Mouse (Mus musculus): Measurements from ENCODE around the gene Sirt1.

Gene Sirt1

DNA sequence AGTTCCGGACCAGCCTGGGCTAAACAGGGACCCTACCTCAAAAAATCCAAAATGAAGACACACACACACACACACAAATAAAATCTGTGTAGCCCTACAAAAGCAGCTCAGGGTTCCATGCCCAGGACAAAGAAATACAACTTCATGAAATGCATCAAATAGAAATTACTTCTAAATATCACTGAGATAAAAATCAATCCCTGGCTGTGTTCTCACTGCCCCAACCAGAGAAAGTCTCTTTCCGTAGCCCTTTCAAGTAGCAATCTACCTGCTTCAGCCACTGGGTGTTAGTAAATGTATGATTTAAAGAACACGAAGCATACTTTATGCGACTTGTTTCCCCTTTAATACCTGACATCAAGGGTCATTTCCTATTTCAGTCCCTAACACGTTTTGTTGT is 44.2 kb downstream of the Sirt1 start:
- no peak for DNase-seq (ENCODE audit: extremely low read depth, low read depth, low spot score)

DNA sequence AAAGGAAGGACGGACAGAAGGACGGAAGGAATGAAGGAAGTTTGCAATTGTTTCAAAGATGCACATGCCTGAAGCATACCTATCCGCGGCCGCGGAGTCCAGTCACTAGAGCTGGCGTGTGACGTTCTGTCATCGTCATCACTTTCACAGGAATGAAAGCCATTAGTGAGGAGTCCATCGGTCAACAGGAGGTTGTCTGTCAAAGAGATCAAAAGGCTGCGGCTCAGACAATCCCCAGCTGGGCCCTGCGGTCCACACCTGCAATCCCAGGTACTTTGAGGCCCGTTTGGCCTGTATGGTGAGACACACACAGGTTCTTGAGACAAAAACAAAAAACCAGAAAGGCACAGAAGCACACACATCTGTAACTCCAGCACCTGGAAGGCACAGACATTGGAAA is 44.6 kb downstream of the Sirt1 start:
- no peak for DNase-seq (ENCODE audit: extremely low read depth, low read depth, low spot score)

DNA sequence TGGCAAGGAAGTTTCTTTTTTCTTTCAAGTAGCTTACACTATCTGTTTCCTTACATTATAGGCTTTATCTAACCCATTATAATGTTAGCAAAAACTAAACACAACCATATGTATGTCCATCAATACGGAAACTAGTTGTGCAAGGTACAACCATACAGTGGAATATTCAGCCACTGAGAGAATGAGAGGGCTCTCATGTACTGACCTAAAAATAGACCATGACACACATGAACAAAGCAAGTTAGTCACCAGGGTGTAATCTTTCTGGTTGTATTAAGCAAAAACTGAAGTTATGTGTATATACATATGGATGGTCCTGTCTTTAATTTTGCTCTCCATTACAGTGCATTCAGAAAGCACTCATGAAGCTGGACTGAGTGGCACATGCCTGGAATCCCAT is 54.4 kb downstream of the Sirt1 start:
- DNase-seq (ENCODE audit: extremely low read depth, low read depth, low spot score), result no peak

DNA sequence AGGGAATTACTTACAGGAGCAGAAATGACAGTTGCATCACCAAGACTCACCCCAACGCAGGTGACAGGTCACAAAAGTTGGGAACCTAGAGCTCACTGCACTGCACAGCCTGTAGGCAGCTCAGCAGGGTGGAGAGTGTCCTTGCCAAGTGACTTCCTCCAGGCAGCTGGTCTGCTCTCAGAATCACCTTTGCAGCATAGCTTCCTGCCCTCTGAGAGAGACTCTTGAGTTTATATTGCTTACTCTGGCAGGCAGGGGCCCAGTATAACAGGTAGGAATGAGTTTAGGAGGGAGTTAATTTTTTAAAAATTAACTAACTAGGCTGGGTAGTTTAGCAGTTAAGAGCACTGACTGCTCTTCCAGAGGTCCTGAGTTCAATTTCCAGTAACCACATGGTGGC is 67.8 kb downstream of the Sirt1 start:
- no peak for DNase-seq (ENCODE audit: extremely low read depth, low read depth, low spot score)

DNA sequence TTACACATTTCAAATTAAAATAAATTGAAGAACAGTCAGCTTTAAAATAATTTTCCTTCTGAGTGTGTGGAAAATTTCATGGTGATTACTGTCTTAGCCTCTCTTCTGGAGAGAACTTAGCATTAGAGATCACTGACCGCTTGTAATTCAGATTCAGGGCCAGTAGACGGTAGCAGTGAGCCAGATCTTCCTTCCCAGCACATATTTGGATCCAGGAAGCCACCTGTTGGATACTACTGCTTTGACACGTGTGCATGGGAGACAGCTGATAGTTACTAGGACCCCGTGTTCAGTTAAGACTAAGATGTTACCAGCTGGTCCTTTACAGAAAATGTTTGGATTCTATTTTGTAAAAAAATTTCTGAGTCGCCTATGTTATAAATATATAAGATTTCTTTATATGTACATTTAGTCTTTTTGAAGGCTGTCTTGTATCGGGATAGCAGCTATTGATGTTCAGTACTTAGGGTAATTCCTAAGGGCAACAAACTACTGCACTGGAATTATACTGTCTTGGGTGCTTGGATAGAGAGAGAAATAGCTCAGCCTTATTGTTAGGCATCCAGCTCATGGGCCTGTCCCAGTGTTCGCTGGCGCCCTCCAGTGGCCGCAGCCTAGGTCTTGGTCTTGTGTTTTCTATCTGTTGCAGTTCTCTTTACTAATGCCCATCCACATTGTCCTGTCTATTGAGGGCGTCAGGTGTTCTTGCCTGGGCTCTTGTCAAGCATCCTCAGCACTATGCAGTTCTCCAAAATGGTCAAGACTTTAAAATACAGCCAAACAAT is 72.7 kb downstream of the Sirt1 start:
- DNase-seq (ENCODE audit: extremely low read depth, low read depth, low spot score), result no peak

DNA sequence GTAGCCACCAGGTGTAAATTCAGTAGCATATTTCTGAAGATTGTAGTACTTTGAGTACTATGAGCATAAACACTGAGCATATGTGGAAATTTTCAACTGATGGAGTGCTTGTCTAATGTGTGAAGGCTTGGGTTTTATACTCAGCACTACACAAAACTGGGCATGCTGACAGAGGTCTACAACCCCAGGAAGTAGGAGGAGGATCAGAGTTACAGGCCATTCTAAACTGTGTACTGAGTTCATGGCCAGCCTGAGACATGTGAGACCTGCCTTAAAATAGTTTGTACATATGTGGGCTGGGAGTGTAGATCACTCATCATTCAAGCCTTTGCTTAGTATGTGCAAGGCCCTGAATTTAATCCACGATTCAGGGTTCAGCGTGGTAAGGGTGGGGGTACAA is 79.1 kb downstream of the Sirt1 start:
- DNase-seq (ENCODE audit: extremely low read depth, low read depth, low spot score), result no peak

DNA sequence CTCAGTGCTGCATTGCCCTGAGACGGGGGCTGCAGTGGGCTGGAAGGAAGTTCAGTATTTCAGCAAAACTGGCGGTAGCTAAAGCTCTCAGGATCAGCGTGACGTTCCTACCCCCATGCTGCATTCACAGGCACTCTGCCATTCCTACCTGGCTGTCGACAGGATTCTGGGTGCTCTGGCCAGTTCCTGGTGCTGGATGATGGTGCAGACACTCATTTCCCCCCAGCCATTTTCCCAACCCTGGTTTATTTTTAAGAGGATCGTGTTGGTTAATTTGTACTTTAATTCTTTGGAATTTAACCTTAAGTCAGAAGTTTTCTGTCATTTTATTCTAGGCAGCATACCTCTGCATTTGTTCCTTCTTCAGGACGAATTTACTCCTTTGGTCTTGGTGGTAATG is 98.7 kb downstream of the Sirt1 start:
- DNase-seq (ENCODE audit: extremely low read depth, low read depth, low spot score), result no peak

DNA sequence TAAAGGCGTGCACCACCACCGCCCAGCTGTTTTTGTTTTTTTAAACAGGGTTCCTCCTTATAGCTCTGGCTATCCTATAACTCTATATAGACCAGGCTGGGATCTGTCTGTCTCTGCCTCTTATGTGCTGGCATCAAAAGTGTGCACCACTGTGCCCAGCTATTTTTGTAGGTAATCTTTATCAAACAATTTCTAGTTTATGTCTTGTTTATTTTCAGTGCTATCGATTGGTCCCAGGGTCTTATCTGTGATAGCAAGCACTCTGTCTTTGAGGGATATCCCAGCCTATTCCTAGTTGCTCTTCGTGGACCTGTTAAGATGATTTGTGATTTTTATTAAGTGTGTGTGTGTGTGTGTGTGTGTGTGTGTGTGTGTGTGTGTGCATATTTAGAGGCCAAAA is 99.1 kb downstream of the Sirt1 start:
- DNase-seq (ENCODE audit: extremely low read depth, low read depth, low spot score), result no peak

DNA sequence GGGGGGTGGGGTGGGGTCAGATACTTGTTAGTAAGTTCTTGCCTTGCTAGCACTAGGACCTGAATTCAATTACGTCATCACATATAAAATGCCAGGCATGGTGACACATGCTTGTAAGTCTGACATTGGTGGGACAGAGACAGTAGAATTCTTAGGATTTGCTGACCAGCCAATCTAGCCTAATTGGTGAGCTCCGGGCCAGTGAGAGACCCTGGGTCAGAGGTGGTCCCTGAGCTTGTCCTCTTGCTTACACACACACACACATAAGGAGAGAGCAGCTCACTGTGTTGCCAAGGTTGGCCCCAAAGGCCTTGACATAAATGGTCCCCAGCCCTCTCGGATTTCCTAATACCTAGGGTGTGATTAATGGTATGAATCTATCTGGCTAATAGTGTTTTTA is 101.7 kb downstream of the Sirt1 start:
- no peak for DNase-seq (ENCODE audit: extremely low read depth, low read depth, low spot score)

DNA sequence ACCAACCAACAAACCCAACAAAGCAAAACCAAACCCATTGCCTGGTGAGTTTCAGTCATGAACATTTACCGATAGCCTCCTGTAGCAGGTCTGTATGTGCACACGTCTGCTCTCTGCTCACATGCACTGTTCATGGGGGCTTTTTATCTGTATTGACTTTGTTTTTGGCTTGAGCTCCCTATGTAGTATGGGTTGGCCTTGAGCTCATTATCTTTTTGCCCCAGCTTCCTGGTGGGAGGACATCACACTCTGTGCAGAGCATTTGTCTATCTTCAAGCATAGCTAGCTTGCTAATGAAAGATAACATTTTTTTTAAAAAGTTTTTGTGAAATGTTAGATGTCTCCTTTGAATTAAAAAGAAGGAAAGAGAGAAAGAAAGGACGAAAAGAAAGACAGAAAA is 104.5 kb downstream of the Sirt1 start:
- DNase-seq (ENCODE audit: extremely low read depth, low read depth, low spot score), result no peak

DNA sequence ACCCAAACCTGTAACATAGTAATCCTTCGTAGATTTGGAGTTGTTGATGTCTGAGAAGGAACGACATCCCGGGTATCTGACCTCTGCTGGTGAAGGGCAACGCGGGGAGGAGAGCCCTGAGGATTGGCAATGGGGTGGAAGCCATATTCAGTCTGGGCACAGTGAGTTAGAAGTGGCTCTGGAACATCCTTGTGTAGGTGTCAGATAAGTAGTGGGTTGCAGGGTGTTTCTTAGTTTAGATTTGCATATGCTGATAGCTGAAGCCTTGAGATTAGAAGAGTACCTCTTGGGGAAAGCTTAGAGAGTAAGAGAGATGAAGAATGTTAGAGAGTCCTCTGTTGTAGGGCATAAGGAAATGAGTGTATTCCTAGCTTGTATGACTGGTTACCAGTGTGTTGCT is 108.6 kb downstream of the Sirt1 start:
- DNase-seq (ENCODE audit: extremely low read depth, low read depth, low spot score), result no peak

DNA sequence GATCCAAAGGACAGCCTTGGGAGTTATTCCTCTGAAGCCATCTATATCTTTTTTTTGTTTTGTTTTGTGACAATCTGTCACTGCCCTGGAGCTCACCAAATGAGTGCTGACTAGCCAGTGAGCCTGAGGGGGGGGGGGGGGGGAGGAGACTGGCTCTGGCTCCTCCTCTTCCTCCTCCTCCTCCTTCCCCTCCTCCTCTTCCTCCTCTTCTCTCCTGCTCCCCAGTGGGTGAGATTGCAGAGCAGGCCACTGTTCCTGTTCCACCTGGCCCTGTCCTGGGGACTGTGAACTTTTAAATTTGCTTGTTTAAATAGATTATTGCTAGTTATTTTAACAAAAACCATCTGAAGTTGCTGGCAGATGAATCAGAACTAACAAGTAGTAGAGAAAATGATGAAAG is 109.1 kb downstream of the Sirt1 start:
- DNase-seq (ENCODE audit: extremely low read depth, low read depth, low spot score), result no peak

Measured in fat pad, adult 2 months (tissue).